Mouse (Mus musculus): ENCODE results near the gene Fkbp9. TPM values are rescaled to one million over a fixed set of nuclear protein-coding genes. Genes with fewer than 3 reads are reported as not detected.

The Fkbp9 gene
- total RNA-seq (2021) = 10 to 100 TPM; 48.1 to 54.0 TPM
- long read RNA-seq, experiment 1, transcript Fkbp9-201 (10 exons, 3,009 nt) = major isoform, 52 of 61 reads
- long read RNA-seq, experiment 1, partial matches to known transcripts = 5 of 61 reads
- long read RNA-seq, experiment 1, other reads (novel, unspliced or antisense) = 4 of 61 reads
- long read RNA-seq, experiment 2, transcript Fkbp9-201 (10 exons, 3,009 nt) = major isoform, 88 of 94 reads
- long read RNA-seq, experiment 2, partial matches to known transcripts = 1 of 94 reads
- long read RNA-seq, experiment 2, other reads (novel, unspliced or antisense) = 5 of 94 reads

DNA sequence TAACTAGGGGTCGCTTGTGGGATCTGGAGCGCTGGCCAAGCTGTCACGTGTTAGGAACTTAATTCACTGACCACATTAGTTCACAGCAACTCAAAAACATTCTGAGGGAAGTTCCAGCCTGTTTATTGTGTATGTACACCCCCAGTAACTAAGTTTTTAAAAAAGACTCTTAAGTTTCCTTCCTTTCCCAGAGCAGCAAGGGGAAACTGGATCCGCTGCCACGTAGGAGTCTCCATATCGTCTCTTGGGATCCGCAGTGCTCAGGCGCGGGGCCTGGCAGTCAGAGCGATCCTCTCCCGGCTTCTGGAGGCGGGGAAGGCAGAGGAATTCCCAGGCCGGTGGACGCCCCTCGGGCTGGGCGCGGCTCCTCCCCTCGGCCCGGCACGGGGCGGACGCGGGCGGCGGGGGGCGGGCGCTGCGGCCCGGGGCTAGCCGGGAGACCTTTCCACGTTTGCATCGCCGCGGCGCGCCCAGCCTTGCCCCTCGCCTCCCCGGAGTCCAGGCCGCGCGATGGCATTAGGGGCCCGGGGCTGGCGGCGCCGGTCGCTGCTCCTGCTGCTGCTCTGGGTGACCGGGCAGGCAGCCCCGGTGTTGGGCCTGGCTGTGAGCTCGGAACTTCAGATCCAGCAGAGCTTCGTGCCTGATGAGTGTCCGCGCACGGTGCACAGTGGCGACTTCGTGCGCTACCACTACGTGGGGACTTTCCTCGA is at the start of gene Fkbp9:
Gene Fkbp9, plus strand, starts transcription at position 363 of the 710 bp plus-strand sequence.
- DNase-seq = peak; percentile 87

GRCm38 (mm10) chr6:56783561-56784272 is 48.1 kb upstream of the Fkbp9 start:
- DNase-seq = no peak

- no peak for DNase-seq
Observed at GRCm38 (mm10) chr6:56785068-56785467, 46.8 kb upstream of the Fkbp9 start.

DNA sequence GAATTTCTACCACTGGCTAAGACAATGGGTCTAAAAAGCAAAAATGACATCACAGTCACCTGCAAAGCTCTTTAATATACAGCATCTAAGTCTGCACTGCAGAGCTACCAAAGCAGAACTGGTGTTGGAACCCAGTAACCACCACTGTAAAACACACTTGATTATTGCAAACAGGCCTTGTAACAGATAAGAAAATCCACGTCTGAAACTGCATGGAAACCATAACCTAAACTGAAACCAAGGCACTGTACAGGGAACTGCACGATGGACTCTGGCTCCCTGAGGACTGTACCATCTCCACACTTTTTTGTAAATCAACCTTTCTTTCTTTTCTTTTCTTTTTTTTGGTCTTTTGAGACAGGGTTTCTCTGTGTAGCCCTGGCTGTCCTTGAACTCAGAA is 44.2 kb upstream of the Fkbp9 start:
- DNase-seq = no peak

DNA sequence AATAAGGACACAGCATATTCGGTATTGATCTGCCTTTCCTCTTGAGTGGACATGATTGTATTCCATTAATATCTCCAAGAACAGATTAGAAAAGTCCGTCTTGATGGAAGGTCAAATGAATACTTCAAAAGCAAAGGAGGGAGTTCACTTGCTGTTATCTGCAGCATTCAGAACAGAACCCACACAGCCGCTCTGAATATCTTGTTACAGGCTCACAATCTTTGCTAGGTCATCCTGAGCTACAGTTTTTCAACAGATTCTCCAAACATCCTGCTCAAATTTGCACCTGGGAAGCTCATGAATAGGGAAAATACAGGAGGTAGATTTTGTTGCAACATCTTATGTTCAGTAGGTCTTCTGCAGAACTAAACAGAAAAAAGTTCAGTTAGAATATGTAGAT is 42.5 kb upstream of the Fkbp9 start:
- no peak for DNase-seq

DNA sequence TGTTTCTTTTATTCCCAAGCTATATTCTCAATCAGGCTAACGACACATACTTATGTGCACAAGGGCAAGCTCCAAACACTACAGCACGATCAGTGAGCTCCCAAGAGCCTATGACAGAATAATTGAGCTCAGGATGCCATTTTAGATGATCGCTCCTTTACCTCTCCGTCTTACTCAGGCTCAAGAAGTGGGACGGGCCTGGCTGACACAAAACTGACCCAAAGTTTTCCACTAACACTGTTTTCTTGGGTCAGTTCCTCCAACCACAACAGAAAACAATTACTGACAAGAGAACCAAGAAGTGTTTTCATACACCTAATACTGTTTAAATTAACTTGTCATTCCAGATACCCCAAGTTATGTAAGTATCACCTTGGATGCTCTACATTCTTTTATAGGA is 37.0 kb upstream of the Fkbp9 start:
- DNase-seq = no peak

- DNase-seq = no peak
Observed at GRCm38 (mm10) chr6:56796232-56796631, 35.6 kb upstream of the Fkbp9 start.

DNA sequence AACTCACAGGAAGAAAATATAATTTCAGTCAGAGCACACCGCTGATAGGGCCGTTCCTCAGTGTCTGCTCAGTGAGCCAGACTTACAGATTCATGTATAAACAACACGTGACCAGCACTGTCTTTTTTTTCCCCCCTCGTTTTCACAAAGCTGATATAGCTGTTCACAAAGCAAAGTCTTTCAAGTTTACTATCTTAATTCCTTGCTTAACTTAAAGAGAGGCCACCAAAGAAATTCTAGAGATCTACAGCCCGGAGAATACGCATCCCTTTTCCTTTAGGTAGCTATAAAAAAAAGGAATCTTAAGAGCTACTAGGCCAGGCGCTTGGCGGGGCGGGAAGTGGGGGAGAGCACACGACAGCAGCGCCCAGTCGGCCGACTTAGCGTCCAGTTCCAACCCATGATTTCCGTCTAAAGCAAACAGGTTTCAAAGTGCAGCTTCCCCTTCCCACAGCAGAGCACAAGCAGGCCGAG is 35.2 kb upstream of the Fkbp9 start:
- DNase-seq = no peak

GRCm38 (mm10) chr6:56797311-56798151 is 34.3 kb upstream of the Fkbp9 start, which contains the start of gene Kbtbd2:
Kbtbd2 (minus strand) TSS chr6:56797813.
- DNase-seq = peak; percentile 94

- no peak for DNase-seq
Observed at GRCm38 (mm10) chr6:56798152-56798465, 33.8 kb upstream of the Fkbp9 start.

- DNase-seq = no peak
Observed at GRCm38 (mm10) chr6:56805026-56805425, 26.8 kb upstream of the Fkbp9 start.

GRCm38 (mm10) chr6:56806195-56806594 is 25.7 kb upstream of the Fkbp9 start:
- DNase-seq = no peak

DNA sequence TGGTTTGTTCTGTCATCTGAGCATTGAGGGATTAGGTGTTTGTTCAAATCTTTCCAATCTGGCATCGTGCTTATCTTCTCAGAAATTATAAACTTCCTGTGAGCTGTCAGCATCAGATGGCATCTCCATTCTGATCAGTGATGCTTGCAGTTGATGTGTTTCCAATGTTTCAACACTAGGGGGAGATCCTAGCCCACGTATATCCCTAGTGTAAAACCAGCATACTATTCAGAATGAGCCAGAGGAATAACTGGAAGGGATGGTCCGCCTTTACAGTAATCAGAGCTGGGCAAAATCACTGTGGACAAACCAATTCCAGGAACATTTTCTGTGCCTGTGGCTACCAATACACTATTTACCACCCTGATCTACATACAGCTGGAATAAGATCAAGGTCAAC is 23.2 kb upstream of the Fkbp9 start:
- no peak for DNase-seq

GRCm38 (mm10) chr6:56813332-56813731 is 18.5 kb upstream of the Fkbp9 start:
- no peak for DNase-seq

GRCm38 (mm10) chr6:56818436-56819123 is 13.3 kb upstream of the Fkbp9 start:
- DNase-seq = no peak

DNA sequence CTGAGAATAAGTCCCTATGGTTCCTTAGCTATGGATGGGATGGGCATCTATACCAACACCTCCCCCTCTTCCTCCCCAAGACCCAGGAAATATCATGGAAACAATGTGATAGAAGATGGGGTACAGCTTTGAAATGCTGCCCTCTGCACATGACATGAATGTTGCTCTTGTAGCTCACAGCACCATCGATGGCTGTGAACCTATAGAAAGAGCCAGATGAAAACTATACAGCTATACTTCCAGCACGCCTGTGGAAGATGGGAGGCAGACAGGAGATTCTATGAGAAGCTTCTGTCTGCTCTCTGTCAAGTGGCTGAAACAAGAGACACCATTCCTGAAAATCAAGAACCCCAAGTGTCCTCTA is 12.8 kb upstream of the Fkbp9 start:
- no peak for DNase-seq

- DNase-seq = no peak
Observed at GRCm38 (mm10) chr6:56825657-56826056, 6.2 kb upstream of the Fkbp9 start.

DNA sequence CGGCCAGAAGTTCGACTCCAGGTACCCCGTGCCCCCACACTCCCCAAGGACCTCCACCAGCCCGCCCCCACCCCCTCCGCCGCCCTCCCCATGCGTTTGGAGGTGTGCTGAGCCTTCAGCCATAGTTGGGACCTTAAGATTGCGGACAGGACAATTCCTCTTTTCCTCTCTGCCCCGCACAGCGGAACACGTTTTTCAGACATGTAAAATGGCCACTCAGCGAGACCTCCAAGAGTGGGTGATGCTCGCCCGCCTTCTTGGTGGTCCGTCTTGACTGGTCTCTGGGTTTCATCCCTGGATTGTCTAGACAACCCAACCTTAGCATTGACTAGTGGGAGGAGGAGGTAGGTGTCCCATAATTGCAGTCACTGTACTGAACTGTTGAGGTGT is 543 bp downstream of the Fkbp9 start:
- DNase-seq = no peak

- DNase-seq = no peak
Observed at GRCm38 (mm10) chr6:56832830-56833229, 971 bp downstream of the Fkbp9 start.

DNA sequence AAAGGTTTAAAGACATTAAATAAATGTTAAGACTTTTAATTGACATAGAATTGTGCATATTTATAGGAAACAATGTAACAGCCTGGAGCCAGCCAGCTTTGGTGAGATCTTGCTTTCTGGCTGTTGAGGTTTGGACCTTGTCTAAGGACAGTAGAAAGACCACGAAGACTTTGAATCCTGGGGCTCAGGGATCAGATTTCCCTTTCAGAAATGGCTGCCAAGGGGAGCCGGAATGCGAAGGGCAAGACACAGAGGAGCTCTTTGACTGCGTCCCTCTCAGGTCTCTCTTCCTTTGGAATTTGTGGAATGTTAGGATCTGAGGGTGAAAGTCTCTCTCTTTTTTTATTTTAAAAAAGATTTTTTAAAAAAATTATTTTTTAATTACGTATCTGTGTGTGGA is 2.9 kb downstream of the Fkbp9 start:
- DNase-seq = no peak

GRCm38 (mm10) chr6:56835532-56835931 is 3.7 kb downstream of the Fkbp9 start:
- DNase-seq = no peak

DNA sequence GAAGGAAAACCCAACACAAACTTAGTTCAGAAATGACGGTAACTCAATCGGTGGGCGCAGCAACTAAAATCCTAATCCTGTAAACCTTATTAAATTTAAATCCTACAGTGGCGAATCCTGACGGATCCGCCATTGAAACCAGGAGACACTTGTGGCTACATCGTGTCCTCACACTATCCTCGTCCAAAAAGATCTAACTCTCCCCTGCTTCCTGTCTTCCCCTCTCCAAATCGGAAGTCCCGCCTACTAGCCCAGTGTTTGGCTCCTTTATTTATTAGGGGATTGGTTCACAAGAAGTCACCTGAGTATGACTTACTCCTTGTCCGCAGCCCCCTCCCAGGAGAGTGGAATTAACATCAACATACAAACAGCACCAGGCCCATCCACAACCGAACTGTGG is 5.3 kb downstream of the Fkbp9 start:
- DNase-seq = no peak

Data from gastrocnemius, postnatal 25 days (tissue).